Mouse (Mus musculus) frontal cortex, postnatal 36 days (tissue): Measurements from ENCODE around the gene Mctp2.
"Not testable (repeated sequence)": the region's sequence is repeated elsewhere in the genome, so short reads cannot be mapped to it uniquely, and the experiment has no call there.

Source experiments
- DNase-seq, 2 experiments: peaks; one replicate each; pipeline ENCODE4 v3.0.0; 2022; ENCODE audit warnings: low spot score in 2 of 2

The Mctp2 gene

GRCm38 (mm10) chr7:72271546-72271945, 34.9 kb downstream of the Mctp2 start:
- no peak for DNase-seq

GRCm38 (mm10) chr7:72269994-72270393, 36.4 kb downstream of the Mctp2 start:
- DNase-seq, result no peak

GRCm38 (mm10) chr7:72260766-72261655, 45.4 kb downstream of the Mctp2 start:
- DNase-seq, result no peak

- DNase-seq, result no peak
Observed at GRCm38 (mm10) chr7:72259045-72259444, 47.4 kb downstream of the Mctp2 start.

GRCm38 (mm10) chr7:72250326-72250725, 56.1 kb downstream of the Mctp2 start:
- not testable (repeated sequence) for DNase-seq

- DNase-seq, result no peak
Observed at GRCm38 (mm10) chr7:72241269-72241668, 65.1 kb downstream of the Mctp2 start.

- peak; percentile 31 to 78 for DNase-seq
Observed at GRCm38 (mm10) chr7:72239782-72240493, 66.5 kb downstream of the Mctp2 start.

GRCm38 (mm10) chr7:72238575-72238974, 67.8 kb downstream of the Mctp2 start:
- peak; percentile 65 to 84 for DNase-seq

GRCm38 (mm10) chr7:72234433-72234998, 71.9 kb downstream of the Mctp2 start:
- no peak for DNase-seq

- DNase-seq, result no peak
Observed at GRCm38 (mm10) chr7:72231182-72231877, 75.1 kb downstream of the Mctp2 start.

GRCm38 (mm10) chr7:72229925-72230324, 76.5 kb downstream of the Mctp2 start:
- no peak for DNase-seq

- no peak for DNase-seq
Observed at GRCm38 (mm10) chr7:72223558-72223957, 82.8 kb downstream of the Mctp2 start.

GRCm38 (mm10) chr7:72222532-72222931, 83.9 kb downstream of the Mctp2 start:
- no peak for DNase-seq

- no peak for DNase-seq
Observed at GRCm38 (mm10) chr7:72218048-72218447, 88.4 kb downstream of the Mctp2 start.

GRCm38 (mm10) chr7:72215563-72216215, 90.7 kb downstream of the Mctp2 start:
- DNase-seq, result no peak

GRCm38 (mm10) chr7:72210201-72210600, 96.2 kb downstream of the Mctp2 start:
- no peak for DNase-seq

- no peak for DNase-seq
Observed at GRCm38 (mm10) chr7:72209296-72209695, 97.1 kb downstream of the Mctp2 start.

GRCm38 (mm10) chr7:72206841-72207240, 99.6 kb downstream of the Mctp2 start:
- peak in 1 of 2 experiments; percentile 30 for DNase-seq

GRCm38 (mm10) chr7:72195709-72196108, 110.7 kb downstream of the Mctp2 start:
- no peak for DNase-seq

- DNase-seq, result no peak
Observed at GRCm38 (mm10) chr7:72193304-72193703, 113.1 kb downstream of the Mctp2 start.

- no peak for DNase-seq
Observed at GRCm38 (mm10) chr7:72181651-72182050, 124.8 kb downstream of the Mctp2 start.
